Mouse (Mus musculus) kidney, postnatal 10 days (tissue): ENCODE results near the gene Rab6a.
"Not testable (repeated sequence)": the region's sequence is repeated elsewhere in the genome, so short reads cannot be mapped to it uniquely, and the experiment has no call there.

Experiments used
- DNase-seq: peaks from one replicate; pipeline ENCODE4 v3.0.0; 2021; ENCODE audit warnings: mixed read lengths

Gene Rab6a

GRCm38 (mm10) chr7:100607214-100608129 lies at the start of gene Rab6a:
Rab6a (plus strand) TSS chr7:100607410.
- DNase-seq: peak; percentile 99

GRCm38 (mm10) chr7:100559331-100559730 lies 47.9 kb upstream of the Rab6a start:
- DNase-seq: no peak

GRCm38 (mm10) chr7:100561861-100562587 lies 45.2 kb upstream of the Rab6a start:
- DNase-seq: no peak

GRCm38 (mm10) chr7:100567238-100567637 lies 40.0 kb upstream of the Rab6a start:
- not testable (repeated sequence) for DNase-seq

- no peak for DNase-seq
Observed at GRCm38 (mm10) chr7:100569907-100570306, 37.3 kb upstream of the Rab6a start.

- DNase-seq: no peak
Observed at GRCm38 (mm10) chr7:100570930-100571715, 36.1 kb upstream of the Rab6a start.

GRCm38 (mm10) chr7:100572061-100572460 lies 35.1 kb upstream of the Rab6a start:
- DNase-seq: no peak

- DNase-seq: no peak
Observed at GRCm38 (mm10) chr7:100572704-100573103, 34.5 kb upstream of the Rab6a start.

GRCm38 (mm10) chr7:100578794-100579193 lies 28.4 kb upstream of the Rab6a start:
- no peak for DNase-seq

- DNase-seq: no peak
Observed at GRCm38 (mm10) chr7:100582235-100582634, 25.0 kb upstream of the Rab6a start.

GRCm38 (mm10) chr7:100582727-100583236 lies 24.4 kb upstream of the Rab6a start:
- peak; percentile 91 for DNase-seq

- no peak for DNase-seq
Observed at GRCm38 (mm10) chr7:100589816-100590215, 17.4 kb upstream of the Rab6a start.

GRCm38 (mm10) chr7:100590504-100590844 lies 16.7 kb upstream of the Rab6a start:
- DNase-seq: no peak

GRCm38 (mm10) chr7:100590845-100591521 lies 16.2 kb upstream of the Rab6a start:
- DNase-seq: peak; percentile 86

- no peak for DNase-seq
Observed at GRCm38 (mm10) chr7:100591522-100591852, 15.7 kb upstream of the Rab6a start.

- no peak for DNase-seq
Observed at GRCm38 (mm10) chr7:100593349-100593748, 13.9 kb upstream of the Rab6a start.

GRCm38 (mm10) chr7:100600211-100600610 lies 7.0 kb upstream of the Rab6a start:
- DNase-seq: no peak

- DNase-seq: peak; percentile 76
Observed at GRCm38 (mm10) chr7:100608130-100608741, 1.0 kb downstream of the Rab6a start, which contains the start of gene Mrpl48. Mrpl48 (minus strand) TSS chr7:100608301.

- no peak for DNase-seq
Observed at GRCm38 (mm10) chr7:100608910-100609309, 1.7 kb downstream of the Rab6a start.

- DNase-seq: no peak
Observed at GRCm38 (mm10) chr7:100616121-100616857, 9.1 kb downstream of the Rab6a start.

GRCm38 (mm10) chr7:100622277-100622676 lies 15.1 kb downstream of the Rab6a start:
- no peak for DNase-seq
